Mouse (Mus musculus) limb, embryonic 10.5 days (tissue): ENCODE results near the gene Fyn. TPM values are rescaled to one million over a fixed set of nuclear protein-coding genes. Genes with fewer than 3 reads are reported as not detected.

Experiments
- DNase-seq: peaks from one replicate; pipeline ENCODE4 v3.0.0-alpha.2; 2017; ENCODE audit warnings: low spot score
- H3K27ac ChIP-seq: fragments of 300-500 bp; sonication (generic); 2 replicates; pipeline ENCODE4 v1.5.1; 2016; ENCODE audit warnings: mild to moderate bottlenecking
- H3K27me3 ChIP-seq: fragments of 300-500 bp; sonication (generic); 2 replicates; pipeline ENCODE4 v1.6.1; 2016; ENCODE audit warnings: low read depth, mild to moderate bottlenecking; ENCODE audit not compliant: poor library complexity, severe bottlenecking
- H3K36me3 ChIP-seq: fragments of 300-500 bp; sonication (generic); 2 replicates; pipeline ENCODE4 v1.6.1; 2016; ENCODE audit warnings: mild to moderate bottlenecking, moderate library complexity
- H3K4me1 ChIP-seq: fragments of 300-500 bp; sonication (generic); 2 replicates; pipeline ENCODE4 v1.6.1; 2016
- H3K4me3 ChIP-seq: fragments of 300-500 bp; sonication (generic); 2 replicates; pipeline ENCODE4 v1.5.1; 2016; ENCODE audit warnings: mild to moderate bottlenecking, moderate library complexity
- H3K9me3 ChIP-seq: fragments of 300-500 bp; sonication (generic); replicated peaks from 2 replicates; pipeline ENCODE4 v1.6.1; 2016; ENCODE audit warnings: mild to moderate bottlenecking
- WGBS: fragments of 180-500 bp; shearing (Covaris S2); methylation state at CpG from one replicate; pipeline ENCODE4 v1.1.7; 2016; 5-methylcytosine and 5-hydroxymethylcytosine counted together
- polyA plus RNA-seq: library from polyadenylated mRNA; unstranded; fragments of >200 nt; fragmentation: Nextera tagmentation; extraction: Ambion mirVana; gene quantifications from 2 replicates; pipeline ENCODE4 v1.2.1, GENCODE M21; 2016

Fyn gene
- polyA plus RNA-seq, 1 experiment from 2014 or later = 16.0 TPM

- WGBS = 76% methylated on average over 7 of the region's 7 CpGs
- DNase-seq = no peak
- Histone ChIP-seq H3K9me3 (no peaks in the 10 kb centered on the region), H3K4me1 (peaks cover 39% of the 10 kb centered on the region), H3K27ac (no peak overlapping the region), H3K36me3 (no peaks in the 10 kb centered on the region), H3K4me3 (no peak overlapping the region), H3K27me3 (no peaks in the 10 kb centered on the region)
Observed at GRCm38 (mm10) chr10:39498641-39499040, 130.0 kb downstream of the Fyn start.

DNA sequence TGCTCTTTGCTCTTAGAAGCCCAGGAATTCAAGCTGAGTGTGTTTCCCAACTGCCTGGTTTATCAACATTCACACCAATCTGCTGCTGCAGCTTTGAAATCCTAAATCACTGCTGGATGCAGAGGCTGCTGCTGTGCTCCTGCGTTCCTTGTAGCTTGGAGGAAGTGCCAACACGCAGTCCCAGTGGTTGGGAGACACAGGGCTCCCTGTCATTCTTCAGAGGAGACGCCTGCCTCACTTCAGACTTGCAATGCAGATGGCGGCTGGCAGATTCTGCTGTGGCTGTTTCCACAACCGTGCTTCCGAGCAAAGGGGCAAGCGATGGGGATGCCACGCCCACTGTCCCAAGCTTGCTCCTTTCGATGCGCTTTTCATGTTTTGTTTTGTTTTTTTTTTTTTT lies 132.9 kb downstream of the Fyn start:
- no peak overlapping the region for H3K4me3 ChIP-seq
- H3K27me3 ChIP-seq = no peaks in the 10 kb centered on the region
- no peaks in the 10 kb centered on the region for H3K36me3 ChIP-seq
- H3K4me1 ChIP-seq = peaks cover 41% of the 10 kb centered on the region
- DNase-seq = no peak
- H3K9me3 ChIP-seq = no peaks in the 10 kb centered on the region
- peak overlapping the region; percentile 54; the same call in 1 of the 2 replicates for H3K27ac ChIP-seq
- WGBS = 53% methylated on average over 10 of the region's 10 CpGs

- Histone ChIP-seq H3K4me3 (no peak overlapping the region), H3K27me3 (no peaks in the 10 kb centered on the region), H3K27ac (no peak overlapping the region), H3K4me1 (peaks cover 46% of the 10 kb centered on the region), H3K36me3 (no peaks in the 10 kb centered on the region), H3K9me3 (no peaks in the 10 kb centered on the region)
- 89% methylated on average over 13 of the region's 13 CpGs for WGBS
- no peak for DNase-seq
Observed at GRCm38 (mm10) chr10:39501977-39502706, 133.5 kb downstream of the Fyn start.

GRCm38 (mm10) chr10:39503331-39503730 lies 134.7 kb downstream of the Fyn start:
- Histone ChIP-seq H3K4me1 (peaks cover 47% of the 10 kb centered on the region), H3K27me3 (no peaks in the 10 kb centered on the region), H3K36me3 (no peaks in the 10 kb centered on the region), H3K27ac (no peak overlapping the region), H3K9me3 (no peaks in the 10 kb centered on the region), H3K4me3 (no peak overlapping the region)
- 74% methylated on average over 5 of the region's 5 CpGs for WGBS
- no peak for DNase-seq

DNA sequence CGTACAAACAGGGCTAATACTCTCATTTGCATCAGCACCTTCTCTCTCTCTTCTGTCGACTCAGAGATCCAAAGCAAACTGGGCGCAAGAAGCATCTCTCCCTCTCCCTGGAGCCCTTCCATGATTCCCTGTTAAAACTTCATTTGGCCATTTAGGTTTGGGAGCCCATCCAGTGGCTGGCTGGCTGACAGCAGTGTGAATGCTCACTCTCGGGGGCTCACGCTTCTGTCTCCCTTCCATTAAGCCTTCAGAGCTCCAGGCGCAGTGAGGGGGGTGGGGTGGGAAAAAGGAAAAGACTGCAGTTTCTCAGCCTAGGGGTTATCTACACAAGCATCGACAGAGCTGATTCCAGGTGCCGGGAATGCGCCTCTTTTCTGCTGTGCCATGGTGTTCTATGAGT lies 136.4 kb downstream of the Fyn start:
- H3K4me1 ChIP-seq = peaks cover 56% of the 10 kb centered on the region
- H3K9me3 ChIP-seq = no peaks in the 10 kb centered on the region
- no peaks in the 10 kb centered on the region for H3K36me3 ChIP-seq
- H3K27me3 ChIP-seq = no peaks in the 10 kb centered on the region
- no peak overlapping the region for H3K4me3 ChIP-seq
- 19% methylated on average over 9 of the region's 9 CpGs for WGBS
- 0 out of 2 replicates have a peak overlapping the region, but pooled peaks have one; percentile 37 for H3K27ac ChIP-seq
- no peak for DNase-seq

DNA sequence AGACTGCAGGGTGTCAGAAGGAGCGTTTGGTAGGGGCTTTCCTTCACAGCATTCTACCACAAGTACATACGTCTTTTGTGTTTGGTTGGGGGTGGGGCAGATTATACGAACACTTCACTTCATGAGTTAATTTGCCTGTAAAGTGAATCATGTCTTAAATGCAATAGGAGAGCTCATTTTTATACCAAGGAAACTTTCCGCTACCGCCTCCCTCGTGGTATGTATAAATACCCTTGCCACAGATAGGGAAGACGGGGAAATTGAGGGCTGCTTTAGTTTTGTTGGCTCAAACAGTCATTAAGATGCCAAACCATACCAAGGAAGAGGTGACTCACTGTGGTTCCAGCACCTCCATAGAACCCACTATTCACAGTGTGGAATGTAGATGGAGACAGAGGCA lies 137.0 kb downstream of the Fyn start:
- H3K4me3 ChIP-seq = no peak overlapping the region
- no peaks in the 10 kb centered on the region for H3K27me3 ChIP-seq
- DNase-seq = no peak
- peak overlapping the region; percentile 37; the same call in 1 of the 2 replicates for H3K27ac ChIP-seq
- peaks cover 61% of the 10 kb centered on the region for H3K4me1 ChIP-seq
- no peaks in the 10 kb centered on the region for H3K36me3 ChIP-seq
- no peaks in the 10 kb centered on the region for H3K9me3 ChIP-seq
- 81% methylated on average over 7 of the region's 7 CpGs for WGBS

GRCm38 (mm10) chr10:39506353-39506752 lies 137.7 kb downstream of the Fyn start:
- peaks cover 63% of the 10 kb centered on the region for H3K4me1 ChIP-seq
- H3K4me3 ChIP-seq = no peak overlapping the region
- no peaks in the 10 kb centered on the region for H3K36me3 ChIP-seq
- no peak overlapping the region for H3K27ac ChIP-seq
- no peak for DNase-seq
- no peaks in the 10 kb centered on the region for H3K9me3 ChIP-seq
- H3K27me3 ChIP-seq = no peaks in the 10 kb centered on the region
- 84% methylated on average over 12 of the region's 12 CpGs for WGBS

DNA sequence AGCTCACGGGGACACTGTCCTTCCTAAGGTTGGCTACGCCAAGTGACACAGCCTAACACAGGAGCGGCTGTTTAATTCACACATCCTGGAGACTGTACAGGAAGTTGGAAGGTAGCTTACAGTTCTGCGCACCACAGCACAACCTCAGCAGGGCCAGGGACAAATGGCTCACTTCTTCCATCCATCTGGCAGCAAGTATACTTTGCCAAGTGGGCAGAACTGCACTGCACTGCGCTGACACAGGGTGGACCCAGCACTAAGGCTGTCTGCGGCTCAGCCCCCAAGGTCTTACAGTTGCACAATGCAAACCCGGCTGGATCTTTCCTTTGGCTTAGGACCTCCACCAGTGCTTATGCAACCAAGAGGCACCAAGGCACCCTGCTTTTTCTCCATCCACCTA lies 138.2 kb downstream of the Fyn start:
- H3K4me1 ChIP-seq = peaks cover 64% of the 10 kb centered on the region

GRCm38 (mm10) chr10:39508801-39509200 lies 140.1 kb downstream of the Fyn start:
- Histone ChIP-seq H3K36me3 (no peaks in the 10 kb centered on the region; the same call in 1 of the 2 replicates), H3K27ac (no peak overlapping the region), H3K4me3 (no peak overlapping the region), H3K4me1 (peaks cover 53% of the 10 kb centered on the region), H3K9me3 (no peaks in the 10 kb centered on the region), H3K27me3 (no peaks in the 10 kb centered on the region)
- no peak for DNase-seq
- 87% methylated on average over 5 of the region's 5 CpGs for WGBS

More for the DNA sequence above, 138.2 kb downstream of the Fyn start:
- Histone ChIP-seq H3K36me3 (no peaks in the 10 kb centered on the region), H3K27me3 (no peaks in the 10 kb centered on the region), H3K9me3 (no peaks in the 10 kb centered on the region), H3K4me3 (no peak overlapping the region), H3K27ac (no peak overlapping the region)
- WGBS = 83% methylated on average over 7 of the region's 7 CpGs
- DNase-seq = no peak

GRCm38 (mm10) chr10:39509937-39510336 lies 141.3 kb downstream of the Fyn start:
- Histone ChIP-seq H3K4me1 (peaks cover 48% of the 10 kb centered on the region), H3K27me3 (no peaks in the 10 kb centered on the region), H3K36me3 (peaks cover 3% of the 10 kb centered on the region; the same call in 1 of the 2 replicates), H3K27ac (no peak overlapping the region), H3K4me3 (no peak overlapping the region), H3K9me3 (no peaks in the 10 kb centered on the region)
- 61% methylated on average over 8 of the region's 8 CpGs for WGBS
- no peak for DNase-seq

DNA sequence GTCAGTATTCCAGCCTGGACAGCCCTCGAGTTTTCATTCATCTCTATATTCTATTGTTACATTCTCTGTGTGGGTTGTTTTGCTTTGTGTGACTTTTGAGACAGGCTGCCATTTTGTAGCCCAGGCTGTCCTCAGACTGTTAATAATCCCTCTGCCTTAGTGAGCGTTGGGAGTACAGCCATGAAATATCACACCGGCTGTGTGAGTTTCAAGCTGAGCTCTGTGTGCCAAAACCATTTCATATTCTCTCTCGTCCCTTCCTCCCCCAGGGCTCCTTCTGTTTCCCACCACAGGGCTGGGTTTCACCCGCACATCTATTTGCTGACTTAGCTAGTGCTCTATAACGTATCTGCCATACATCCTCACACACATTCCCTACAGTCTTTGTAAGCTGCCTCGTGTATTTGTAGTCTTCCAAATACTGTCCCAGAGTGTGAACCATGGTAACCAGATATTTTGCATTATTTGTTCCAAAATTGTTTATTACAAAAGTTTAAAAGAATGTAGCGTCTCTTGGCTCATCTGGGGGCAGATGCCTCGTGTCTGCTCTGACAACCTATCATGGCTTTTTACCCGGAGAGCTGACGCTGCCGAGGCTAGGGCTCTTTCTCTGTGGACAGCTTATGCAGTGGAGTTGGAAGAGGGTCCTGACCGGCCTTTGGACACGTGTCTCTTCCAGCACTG lies 144.1 kb downstream of the Fyn start:
- H3K27ac ChIP-seq = no peak overlapping the region
- peaks cover 22% of the 10 kb centered on the region for H3K36me3 ChIP-seq
- 92% methylated on average over 14 of the region's 14 CpGs for WGBS
- peaks cover 48% of the 10 kb centered on the region for H3K4me1 ChIP-seq
- H3K27me3 ChIP-seq = no peaks in the 10 kb centered on the region
- no peak overlapping the region for H3K4me3 ChIP-seq
- no peak for DNase-seq
- no peaks in the 10 kb centered on the region for H3K9me3 ChIP-seq

DNA sequence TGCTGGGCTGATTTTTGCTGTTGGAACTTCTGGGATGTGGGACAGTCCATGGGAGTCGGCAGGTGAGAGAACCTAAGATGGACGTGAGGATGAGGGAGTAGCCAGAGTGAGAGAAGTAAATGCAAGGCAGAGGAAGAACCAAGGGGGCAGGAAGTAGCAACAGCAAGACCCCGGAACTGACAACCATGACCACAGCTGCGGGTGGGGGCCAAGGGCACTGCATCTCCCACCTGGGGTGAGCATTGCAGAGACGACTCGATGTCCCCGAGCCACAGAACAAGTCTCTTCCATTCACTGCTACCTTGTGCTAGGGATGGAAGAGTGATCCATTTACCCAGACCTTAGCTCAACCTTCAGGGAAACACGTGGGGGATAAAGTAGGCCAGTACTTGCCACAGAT lies 146.3 kb downstream of the Fyn start:
- Histone ChIP-seq H3K27ac (no peak overlapping the region), H3K4me1 (peaks cover 49% of the 10 kb centered on the region), H3K36me3 (peaks cover 22% of the 10 kb centered on the region), H3K9me3 (no peaks in the 10 kb centered on the region), H3K27me3 (no peaks in the 10 kb centered on the region), H3K4me3 (no peak overlapping the region)
- DNase-seq = no peak
- 97% methylated on average over 8 of the region's 8 CpGs for WGBS

- no peak overlapping the region for H3K27ac ChIP-seq
- peaks cover 35% of the 10 kb centered on the region for H3K4me1 ChIP-seq
- no peaks in the 10 kb centered on the region for H3K27me3 ChIP-seq
- DNase-seq = no peak
- H3K4me3 ChIP-seq = no peak overlapping the region
- H3K36me3 ChIP-seq = peaks cover 22% of the 10 kb centered on the region
- 87% methylated on average over 6 of the region's 6 CpGs for WGBS
- no peaks in the 10 kb centered on the region for H3K9me3 ChIP-seq
Observed at GRCm38 (mm10) chr10:39516541-39517133, 148.0 kb downstream of the Fyn start.
